Mouse (Mus musculus) layer of hippocampus, postnatal 14 days (tissue): ENCODE measurements around the gene Timm29. TPM values are rescaled to one million over a fixed set of nuclear protein-coding genes. Genes with fewer than 3 reads are reported as not detected.

Source experiments
- DNase-seq, 2 experiments: peaks; one replicate each; pipeline ENCODE4 v3.0.0; 2021 to 2022; ENCODE audit warnings: low spot score in 2 of 2, mixed read lengths in 1 of 2
- long read RNA-seq, 2 experiments: library from polyadenylated mRNA; stranded (forward); transcript quantifications; one replicate each; pipeline ENCODE4 v2.0.0; 2021
- total RNA-seq, 2 experiments: library from RNA; stranded (reverse); gene quantifications; 2 replicates each; pipeline ENCODE4 v1.2.3; 2021

Gene Timm29
- total RNA-seq, result 10 to 100 TPM; 54.3 to 56.9 TPM
- long read RNA-seq, experiment 1, transcript Timm29-201 (2 exons, 3,170 nt), result major isoform, 92 of 97 reads
- long read RNA-seq, experiment 1, partial matches to known transcripts, result 0 of 97 reads
- long read RNA-seq, experiment 1, other reads (novel, unspliced or antisense), result 5 of 97 reads
- long read RNA-seq, experiment 2, transcript Timm29-201 (2 exons, 3,170 nt), result major isoform, 107 of 111 reads
- long read RNA-seq, experiment 2, partial matches to known transcripts, result 4 of 111 reads
- long read RNA-seq, experiment 2, other reads (novel, unspliced or antisense), result 0 of 111 reads

DNA sequence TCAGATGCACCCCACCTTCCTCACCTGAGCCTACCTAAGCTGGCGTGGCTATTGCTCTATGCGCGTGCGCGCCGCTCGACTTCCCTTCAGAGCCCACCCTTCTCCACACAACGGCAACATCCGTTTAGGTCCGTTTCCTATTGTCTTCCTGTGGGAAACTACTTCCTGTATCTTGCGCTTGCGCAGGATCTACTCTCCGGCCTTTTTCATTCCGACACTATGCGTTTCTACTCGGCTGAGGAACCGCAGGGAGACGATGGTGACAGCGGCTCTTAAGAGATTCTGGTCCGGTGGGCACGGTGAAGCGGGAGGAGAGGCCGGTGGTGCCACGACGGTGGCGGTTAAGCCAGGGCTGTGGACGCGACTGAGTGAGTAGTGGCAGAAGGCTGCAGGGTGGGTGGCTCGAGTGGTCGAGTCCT, at the start of gene Timm29, which contains the start of gene Yipf2:
TSS of gene Timm29 (plus strand) at position 20 of the 419 bp plus-strand sequence.
TSS of gene Yipf2 (minus strand) at position 126 of the 419 bp plus-strand sequence.
- DNase-seq, result peak; percentile 95 to 97

DNA sequence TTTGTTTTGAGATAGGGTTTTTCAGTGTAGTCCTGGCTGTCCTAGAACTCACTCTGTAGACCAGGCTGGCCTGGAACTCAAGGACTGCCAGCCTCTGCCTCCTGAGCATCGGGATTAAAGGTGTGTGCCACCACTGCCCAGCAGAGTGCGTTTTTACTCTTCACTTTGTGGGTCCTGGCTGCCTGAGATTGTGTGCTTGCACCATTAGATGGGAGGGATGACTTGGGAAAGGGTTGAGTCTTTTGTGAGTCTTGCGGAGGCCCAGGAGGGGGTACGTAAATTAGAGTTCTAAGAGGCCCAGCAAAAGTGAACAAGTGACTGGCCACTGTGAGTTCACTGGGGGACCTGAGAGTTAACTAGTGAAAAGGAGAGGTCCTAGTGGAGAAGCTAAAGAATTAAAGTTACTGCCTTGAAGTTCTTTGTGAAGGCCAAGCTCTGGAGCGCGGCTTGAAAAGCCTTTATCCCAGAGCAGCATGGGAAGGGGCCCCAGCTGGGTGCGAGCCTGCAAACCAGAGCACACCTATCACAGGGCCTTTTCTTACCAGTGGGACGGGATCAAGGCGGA, 47.1 kb upstream of the Timm29 start:
- DNase-seq, result no peak

DNA sequence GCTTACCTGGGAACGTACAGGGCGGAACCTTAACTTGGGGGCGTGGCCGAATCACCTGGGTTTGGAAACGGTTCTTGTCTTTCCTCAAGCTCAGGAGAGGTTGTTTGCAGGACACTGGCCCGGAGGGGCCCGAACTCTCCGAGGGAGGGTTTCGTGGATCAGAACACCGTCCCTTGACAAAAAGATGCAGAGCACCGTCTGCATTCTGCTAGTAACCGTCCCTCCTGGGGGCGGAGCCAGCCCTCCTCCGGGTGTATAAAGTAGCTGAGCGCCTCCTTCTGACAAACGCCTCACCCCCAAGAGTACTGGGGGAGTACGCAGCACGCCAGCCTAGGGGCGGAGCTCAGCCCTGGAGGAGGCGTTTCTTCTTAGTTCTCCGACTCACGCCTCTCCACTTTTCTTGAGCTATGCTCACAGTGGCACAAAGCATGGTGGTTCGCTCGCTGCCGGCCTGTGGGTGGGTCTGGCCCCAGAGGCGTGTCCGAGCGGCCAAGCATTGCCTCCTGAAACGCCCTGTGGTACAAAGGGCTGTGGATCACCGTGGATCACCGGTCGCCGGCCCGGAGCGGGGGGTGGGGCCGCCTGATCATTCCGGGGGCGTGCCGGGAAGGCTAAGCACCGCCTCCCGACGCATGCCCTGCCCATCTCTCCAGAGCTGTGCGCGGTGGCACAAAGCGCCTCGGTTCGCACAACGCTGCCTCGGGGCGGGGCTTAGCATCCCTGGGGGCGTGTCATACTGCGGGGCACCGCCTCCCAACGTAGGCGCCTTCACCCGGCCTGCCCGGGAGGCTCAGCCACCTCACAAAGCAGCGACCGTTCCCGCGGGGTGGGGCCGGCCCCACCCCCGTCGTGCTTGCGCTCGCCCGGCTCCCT, 46.4 kb upstream of the Timm29 start:
- peak; percentile 98 to 99 for DNase-seq

DNA sequence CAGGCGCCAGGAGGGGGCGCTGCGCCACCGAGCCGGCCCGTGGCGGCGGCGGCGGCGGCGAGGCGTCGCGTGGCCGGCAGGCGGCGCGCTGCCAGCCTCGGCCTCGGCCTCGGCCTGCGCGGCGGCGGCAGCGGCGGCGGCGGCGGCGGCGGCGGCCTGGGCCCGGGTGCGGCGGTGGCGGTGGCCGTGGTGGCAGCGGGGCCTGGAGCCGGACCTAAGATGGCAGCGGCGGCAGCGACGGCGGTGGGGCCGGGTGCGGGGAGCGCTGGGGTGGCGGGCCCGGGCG, 45.8 kb upstream of the Timm29 start, which contains the start of gene Carm1:
TSS of gene Carm1 (plus strand) at position 106 of the 286 bp plus-strand sequence.
- peak in 1 of 2 experiments; percentile 61 for DNase-seq

- DNase-seq, result peak; percentile 27 to 59
These were observed 45.2 kb upstream of the Timm29 start for GRCm38 (mm10) chr9:21547075-21547941.

GRCm38 (mm10) chr9:21551049-21551448, 41.5 kb upstream of the Timm29 start:
- no peak for DNase-seq

DNA sequence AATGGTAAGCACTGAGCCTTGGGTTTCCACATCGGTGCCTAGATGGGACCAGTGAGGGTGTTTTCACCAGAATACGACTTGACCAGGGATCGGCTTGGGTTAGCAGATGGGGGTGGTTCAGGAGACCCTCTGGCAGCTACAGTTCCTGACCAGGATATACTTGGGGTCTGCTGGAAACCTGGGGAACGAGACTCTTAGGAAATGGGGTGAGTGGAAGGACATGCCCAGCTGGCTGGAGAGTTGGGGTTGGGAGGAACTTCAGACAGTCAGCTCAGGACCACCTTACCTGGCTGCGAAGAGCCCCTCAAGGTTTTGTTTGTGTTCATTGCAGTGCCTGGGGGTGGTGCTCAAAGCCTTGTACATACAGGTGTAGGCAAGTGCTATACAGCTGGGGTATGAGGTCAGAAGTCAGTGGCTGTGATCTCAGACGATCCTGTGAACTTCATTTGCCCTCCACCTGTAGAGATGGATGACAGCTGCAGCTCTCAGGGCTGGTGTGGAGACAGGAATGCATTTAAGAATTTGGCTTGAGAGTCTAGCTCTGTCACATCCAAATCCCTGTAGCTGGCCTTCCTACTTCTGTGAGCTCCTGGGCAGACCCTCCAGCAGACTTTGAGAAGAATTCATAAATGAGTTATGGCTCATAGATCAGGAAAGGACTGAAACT, 38.8 kb upstream of the Timm29 start:
- DNase-seq, result no peak

- DNase-seq, result no peak
These were observed 37.3 kb upstream of the Timm29 start for GRCm38 (mm10) chr9:21555198-21555742.

GRCm38 (mm10) chr9:21556996-21557395, 35.5 kb upstream of the Timm29 start:
- no peak for DNase-seq

DNA sequence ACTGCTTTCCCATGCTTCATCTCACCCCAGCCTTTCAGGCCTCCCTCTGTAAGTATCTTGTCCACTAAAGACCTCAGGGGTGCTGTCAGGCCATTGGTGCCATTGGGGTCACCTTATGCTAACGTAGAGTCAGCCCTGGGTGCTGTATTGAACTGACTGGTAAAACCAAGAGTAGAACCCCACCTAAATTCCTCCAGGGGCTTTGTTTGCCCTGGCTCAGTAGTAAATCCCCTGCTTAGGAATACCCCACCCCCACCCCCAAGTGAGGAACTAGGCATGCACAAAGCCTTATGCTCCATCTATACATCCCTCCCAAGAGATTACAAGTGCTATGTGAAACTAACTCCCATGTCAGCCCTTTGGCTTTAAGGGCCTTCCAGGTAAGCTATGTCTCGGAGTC, 35.0 kb upstream of the Timm29 start:
- DNase-seq, result no peak

GRCm38 (mm10) chr9:21558366-21558765, 34.2 kb upstream of the Timm29 start:
- no peak for DNase-seq

GRCm38 (mm10) chr9:21559151-21559550, 33.4 kb upstream of the Timm29 start:
- DNase-seq, result no peak

- no peak for DNase-seq
These were observed 28.1 kb upstream of the Timm29 start for GRCm38 (mm10) chr9:21564420-21564819.

DNA sequence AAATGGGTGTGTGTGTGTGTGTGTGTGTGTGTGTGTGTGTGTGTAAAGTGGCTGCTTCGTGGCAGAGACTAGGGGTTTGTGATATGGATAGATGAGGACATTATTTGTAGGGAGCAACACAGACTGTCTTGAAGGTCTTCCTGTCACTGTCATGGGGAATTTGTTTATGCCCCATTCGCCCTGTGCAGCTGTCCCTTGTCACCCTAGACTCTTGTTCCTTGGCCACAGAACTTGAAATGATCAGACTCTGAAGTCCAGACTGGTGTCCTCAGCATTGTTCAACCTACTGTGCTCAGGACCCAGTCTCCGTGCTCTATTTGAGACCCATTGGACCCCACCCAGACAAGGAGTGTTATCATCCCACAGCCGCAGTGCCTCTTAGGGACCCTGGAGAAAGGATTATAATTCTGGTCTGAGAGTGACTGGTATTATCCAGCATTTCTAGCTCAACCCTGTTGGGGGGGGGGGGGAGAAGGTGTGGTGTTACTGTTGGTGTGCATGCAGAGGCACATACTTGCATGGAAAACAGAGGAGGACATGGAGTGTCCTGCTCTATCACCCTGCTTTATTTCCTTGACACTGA, 27.4 kb upstream of the Timm29 start:
- DNase-seq, result no peak

DNA sequence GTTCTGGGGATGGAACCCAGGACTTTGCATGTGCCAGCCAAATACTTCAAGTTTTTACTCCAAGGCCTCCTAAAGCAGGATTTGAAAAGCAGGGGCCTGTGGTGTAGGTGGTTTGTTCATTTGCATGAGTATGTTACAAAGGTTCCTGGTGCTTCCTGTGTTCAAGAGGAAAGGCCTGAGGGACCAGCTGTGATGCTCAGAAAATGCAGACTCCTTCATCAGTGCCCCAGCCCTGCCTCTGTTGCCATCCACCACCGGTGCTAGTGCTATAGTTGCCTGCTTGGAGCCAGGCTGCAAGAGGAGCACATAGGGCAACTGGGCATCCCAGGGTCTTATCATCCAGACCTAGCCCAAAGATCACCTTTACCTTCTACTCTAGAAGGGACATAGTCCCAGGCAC, 26.0 kb upstream of the Timm29 start:
- no peak for DNase-seq

- no peak for DNase-seq
These were observed 25.5 kb upstream of the Timm29 start for GRCm38 (mm10) chr9:21567051-21567450.

GRCm38 (mm10) chr9:21568657-21569255, 23.8 kb upstream of the Timm29 start:
- no peak for DNase-seq

- DNase-seq, result no peak
These were observed 18.3 kb upstream of the Timm29 start for GRCm38 (mm10) chr9:21574012-21574801.

- no peak for DNase-seq
These were observed 17.3 kb upstream of the Timm29 start for GRCm38 (mm10) chr9:21575253-21575652.
